Mouse (Mus musculus) myocyte (in vitro differentiated cells): ENCODE measurements around the gene Irak4. TPM values are rescaled to one million over a fixed set of nuclear protein-coding genes. Genes with fewer than 3 reads are reported as not detected.

Source experiments
- H3K27me3 ChIP-seq: one replicate; pipeline ENCODE4 v1.6.1; 2011; ENCODE audit not compliant: control insufficient read depth, insufficient read depth, insufficient read length
- H3K36me3 ChIP-seq: one replicate; pipeline ENCODE4 v1.6.1; 2011; ENCODE audit not compliant: control insufficient read depth, insufficient read depth
- H3K4me2 ChIP-seq: one replicate; pipeline ENCODE4 v1.6.1; 2011; ENCODE audit warnings: low read depth, control low read depth
- H3K4me3 ChIP-seq: one replicate; pipeline ENCODE4 v1.5.1; 2011; ENCODE audit warnings: mild to moderate bottlenecking, control low read depth, moderate library complexity
- H3K79me2 ChIP-seq: one replicate; pipeline ENCODE4 v1.6.1; 2011; ENCODE audit not compliant: control insufficient read depth, insufficient read depth
- H3ac ChIP-seq: one replicate; pipeline ENCODE4 v1.6.1; 2011; ENCODE audit not compliant: control insufficient read depth, insufficient read length
- CEBPB ChIP-seq: IDR thresholded peaks from 2 replicates; pipeline ENCODE4 v1.6.1; 2011; ENCODE audit warnings: mild to moderate bottlenecking, moderate library complexity; ENCODE audit not compliant: poor library complexity, insufficient read depth, severe bottlenecking
- E2F4 ChIP-seq: IDR thresholded peaks from one replicate; pipeline ENCODE4 v1.6.1; 2011; ENCODE audit warnings: mild to moderate bottlenecking, control low read depth, moderate library complexity; ENCODE audit not compliant: insufficient read depth
- MAX ChIP-seq: IDR thresholded peaks from one replicate; pipeline ENCODE4 v1.6.1; 2011; ENCODE audit warnings: low read depth, mild to moderate bottlenecking, control low read depth
- MYOD1 ChIP-seq, 3 experiments: IDR thresholded peaks; one replicate each; pipeline ENCODE4 v1.6.1; 2011; ENCODE audit warnings: control low read depth in 2 of 3, low read depth in 2 of 3, mild to moderate bottlenecking in 2 of 3, moderate library complexity in 1 of 3; ENCODE audit not compliant: insufficient read length in 2 of 3, control insufficient read depth in 1 of 3
- MYOG ChIP-seq, 3 experiments: IDR thresholded peaks; one replicate each; pipeline ENCODE4 v1.6.1; 2011; ENCODE audit warnings: control low read depth in 2 of 3, low read depth in 2 of 3, mild to moderate bottlenecking in 2 of 3; ENCODE audit not compliant: insufficient read length in 2 of 3, control insufficient read depth in 1 of 3, insufficient read depth in 1 of 3
- POLR2A ChIP-seq: IDR thresholded peaks from one replicate; pipeline ENCODE4 v1.6.1; 2011; ENCODE audit warnings: low read depth, mild to moderate bottlenecking, control low read depth, moderate library complexity; ENCODE audit not compliant: insufficient read length
- POLR2AphosphoS2 ChIP-seq: IDR thresholded peaks from one replicate; pipeline ENCODE4 v1.6.1; 2011; ENCODE audit warnings: low read depth, control low read depth; ENCODE audit not compliant: insufficient read length
- REST ChIP-seq: IDR thresholded peaks from one replicate; pipeline ENCODE4 v1.6.1; 2011; ENCODE audit warnings: mild to moderate bottlenecking, control low read depth, moderate library complexity; ENCODE audit not compliant: insufficient read depth, insufficient read length
- SRF ChIP-seq: IDR thresholded peaks from one replicate; pipeline ENCODE4 v1.6.1; 2011; ENCODE audit warnings: low read depth; ENCODE audit not compliant: control insufficient read depth, insufficient read length
- TCF12 ChIP-seq: IDR thresholded peaks from one replicate; pipeline ENCODE4 v1.6.1; 2011; ENCODE audit warnings: mild to moderate bottlenecking, control low read depth; ENCODE audit not compliant: poor library complexity, insufficient read depth, severe bottlenecking
- TCF3 ChIP-seq: IDR thresholded peaks from one replicate; pipeline ENCODE4 v1.6.1; 2011; ENCODE audit warnings: low read depth, control low read depth; ENCODE audit not compliant: insufficient read length
- USF1 ChIP-seq: IDR thresholded peaks from one replicate; pipeline ENCODE4 v1.6.1; 2011; ENCODE audit warnings: low read depth, mild to moderate bottlenecking, control low read depth, moderate library complexity
- polyA plus RNA-seq: library from polyadenylated mRNA; unstranded; fragments of >200 nt; fragmentation: generic; extraction: Trizol; gene quantifications from one replicate; pipeline ENCODE4 v1.2.1, GENCODE M21; 2012; ENCODE audit warnings: missing spikeins

The Irak4 gene
- polyA plus RNA-seq, 1 experiment: 7.0 TPM

GRCm38 (mm10) chr15:94557442-94557841, 14.0 kb downstream of the Irak4 start:
- Histone ChIP-seq H3K79me2 (no peaks in the 10 kb centered on the region), H3K27me3 (no peaks in the 10 kb centered on the region), H3K4me3 (no peak overlapping the region), H3K4me2 (no peak overlapping the region), H3K36me3 (no peaks in the 10 kb centered on the region), H3ac (no peak overlapping the region)
- TF ChIP-seq MYOG (IDR thresholded peaks at IDR 0.05; ENCODE audit: control insufficient read depth in 1 of 3, insufficient read depth in 1 of 3, insufficient read length in 2 of 3, low read depth in 2 of 3): no peak
- TF ChIP-seq TCF3: no peak
- no peak for TF ChIP-seq MYOD1 (IDR thresholded peaks at IDR 0.05; ENCODE audit: control insufficient read depth in 1 of 3, insufficient read length in 2 of 3, low read depth in 2 of 3)
- TF ChIP-seq MAX: no peak
- TF ChIP-seq POLR2A: no peak
- no peak for TF ChIP-seq REST
- no peak for TF ChIP-seq TCF12
- TF ChIP-seq POLR2AphosphoS2: no peak

- no peak overlapping the region for H3K4me2 ChIP-seq
- no peak for TF ChIP-seq POLR2A
- TF ChIP-seq MAX: no peak
- H3K27me3 ChIP-seq: no peaks in the 10 kb centered on the region
- no peaks in the 10 kb centered on the region for H3K36me3 ChIP-seq
- H3ac ChIP-seq: no peak overlapping the region
- no peak overlapping the region for H3K4me3 ChIP-seq
- no peaks in the 10 kb centered on the region for H3K79me2 ChIP-seq
Observed at GRCm38 (mm10) chr15:94558895-94559656, 15.6 kb downstream of the Irak4 start.

GRCm38 (mm10) chr15:94564909-94565308, 21.5 kb downstream of the Irak4 start:
- H3ac ChIP-seq: no peak overlapping the region

GRCm38 (mm10) chr15:94565854-94566253, 22.4 kb downstream of the Irak4 start:
- no peak for TF ChIP-seq USF1
- no peak for TF ChIP-seq CEBPB
- no peak for TF ChIP-seq TCF3
- TF ChIP-seq TCF12: no peak
- no peak for TF ChIP-seq MYOD1 (IDR thresholded peaks at IDR 0.05; ENCODE audit: control insufficient read depth in 1 of 3, insufficient read length in 2 of 3, low read depth in 2 of 3)
- no peak for TF ChIP-seq POLR2AphosphoS2
- TF ChIP-seq MAX: no peak
- TF ChIP-seq SRF: no peak
- no peak for TF ChIP-seq REST
- TF ChIP-seq MYOG (IDR thresholded peaks at IDR 0.05; ENCODE audit: control insufficient read depth in 1 of 3, insufficient read depth in 1 of 3, insufficient read length in 2 of 3, low read depth in 2 of 3): no peak
- no peak for TF ChIP-seq POLR2A
- no peak for TF ChIP-seq E2F4
- H3ac ChIP-seq: no peak overlapping the region
- no peaks in the 10 kb centered on the region for H3K36me3 ChIP-seq
- H3K27me3 ChIP-seq: no peaks in the 10 kb centered on the region
- H3K79me2 ChIP-seq: no peaks in the 10 kb centered on the region
- H3K4me3 ChIP-seq: no peak overlapping the region
- no peak overlapping the region for H3K4me2 ChIP-seq

More at GRCm38 (mm10) chr15:94564909-94565308, 21.5 kb downstream of the Irak4 start:
- no peaks in the 10 kb centered on the region for H3K79me2 ChIP-seq
- no peak overlapping the region for H3K4me2 ChIP-seq
- TF ChIP-seq MAX (no peak), E2F4 (no peak), POLR2AphosphoS2 (no peak), REST (no peak), SRF (no peak), POLR2A (no peak), USF1 (no peak)
- no peaks in the 10 kb centered on the region for H3K27me3 ChIP-seq
- no peaks in the 10 kb centered on the region for H3K36me3 ChIP-seq
- H3K4me3 ChIP-seq: no peak overlapping the region

- Histone ChIP-seq H3K27me3 (no peaks in the 10 kb centered on the region), H3ac (no peak overlapping the region), H3K36me3 (no peaks in the 10 kb centered on the region), H3K4me3 (no peak overlapping the region), H3K79me2 (no peaks in the 10 kb centered on the region), H3K4me2 (no peak overlapping the region)
- TF ChIP-seq MAX: no peak
- TF ChIP-seq USF1: no peak
- TF ChIP-seq REST: no peak
Observed at GRCm38 (mm10) chr15:94568496-94569182, 25.2 kb downstream of the Irak4 start.
